Mouse (Mus musculus) heart, embryonic 14.5 days (tissue): ENCODE results near the gene Itpr2. TPM values are rescaled to one million over a fixed set of nuclear protein-coding genes. Genes with fewer than 3 reads are reported as not detected.

Experiments
- ATAC-seq: fragments of 200-750 bp; cut with Nextera tagmentation; 2 replicates; pipeline ENCODE4 v1.8.0; 2017; ENCODE audit warnings: low read depth, moderate TSS enrichment; ENCODE audit not compliant: insufficient number of reproducible peaks, insufficient read depth, low FRiP score
- H3K27ac ChIP-seq, 2 experiments: fragments of 200-500 bp in 1 of 2; fragments of 300-500 bp in 1 of 2; sonication (generic) in 1 of 2; replicated peaks in 1 of 2; 2 replicates each; pipeline ENCODE4 v1.5.1; 2012 to 2014; ENCODE audit warnings: low read depth in 2 of 2, low read length in 2 of 2, control low read depth in 1 of 2, mild to moderate bottlenecking in 1 of 2, mixed read lengths in 1 of 2; ENCODE audit not compliant: control insufficient read depth in 1 of 2, insufficient read depth in 1 of 2
- H3K27me3 ChIP-seq: fragments of 300-500 bp; sonication (generic); 2 replicates; pipeline ENCODE4 v1.6.1; 2014; ENCODE audit warnings: mild to moderate bottlenecking, low read length, control low read depth; ENCODE audit not compliant: control insufficient read depth, insufficient read depth
- H3K36me3 ChIP-seq: fragments of 300-500 bp; sonication (generic); 2 replicates; pipeline ENCODE4 v1.6.1; 2014; ENCODE audit warnings: mild to moderate bottlenecking, control low read depth, low read length, mixed read lengths; ENCODE audit not compliant: control insufficient read depth, insufficient read depth
- H3K4me1 ChIP-seq, 2 experiments: fragments of 200-500 bp in 1 of 2; fragments of 300-500 bp in 1 of 2; sonication (generic) in 1 of 2; 2 replicates each; pipeline ENCODE4 v1.6.1; 2012 to 2014; ENCODE audit warnings: low read length in 2 of 2, control low read depth in 1 of 2, mixed read lengths in 1 of 2; ENCODE audit not compliant: control insufficient read depth in 2 of 2, insufficient read depth in 2 of 2
- H3K4me2 ChIP-seq: fragments of 300-500 bp; sonication (generic); 2 replicates; pipeline ENCODE4 v1.6.1; 2014; ENCODE audit warnings: mild to moderate bottlenecking, low read length
- H3K4me3 ChIP-seq, 2 experiments: fragments of 200-500 bp in 1 of 2; fragments of 300-500 bp in 1 of 2; sonication (generic) in 1 of 2; 2 replicates each; pipeline ENCODE4 v1.5.1; 2012 to 2014; ENCODE audit warnings: low read length in 2 of 2, mild to moderate bottlenecking in 2 of 2, control low read depth in 1 of 2, low read depth in 1 of 2, moderate library complexity in 1 of 2; ENCODE audit not compliant: control insufficient read depth in 1 of 2, insufficient read depth in 1 of 2
- H3K9ac ChIP-seq: fragments of 300-500 bp; sonication (generic); 2 replicates; pipeline ENCODE4 v1.6.1; 2014; ENCODE audit warnings: mild to moderate bottlenecking, low read length
- H3K9me3 ChIP-seq: fragments of 300-500 bp; sonication (generic); 2 replicates; pipeline ENCODE4 v1.6.1; 2016; ENCODE audit warnings: low read length, control low read depth; ENCODE audit not compliant: control insufficient read depth
- WGBS: fragments of 180-500 bp; shearing (Covaris S2); extraction: QIAGEN DNeasy Blood & Tissue Kit; methylation state at CpG from one replicate; pipeline ENCODE4 v1.1.7; 2014; 5-methylcytosine and 5-hydroxymethylcytosine counted together
- polyA plus RNA-seq: library from polyadenylated mRNA; unstranded; fragments of >200 nt; fragmentation: Nextera tagmentation; extraction: Ambion mirVana; gene quantifications from 2 replicates; pipeline ENCODE4 v1.2.1, GENCODE M21; 2014

The Itpr2 gene
- polyA plus RNA-seq, 1 experiment from 2014 or later: 43.4 TPM

GRCm38 (mm10) chr6:146302101-146302500 is 199.9 kb downstream of the Itpr2 start:
- 0 out of 2 replicates have a peak, but pooled peaks cover 2% of the 10 kb centered on the region for H3K9me3 ChIP-seq
- peaks cover 2 to 5% of the 10 kb centered on the region in 2 experiments; a peak in 2 of 4 replicates for H3K4me1 ChIP-seq
- whole genome bisulfite sequencing: 58% methylated on average over 3 of the region's 3 CpGs
- no peak for ATAC-seq
- H3K4me3 ChIP-seq: no peak overlapping the region
- no peak overlapping the region for H3K9ac ChIP-seq
- H3K27ac ChIP-seq: no peak overlapping the region
- no peak overlapping the region for H3K4me2 ChIP-seq
- H3K27me3 ChIP-seq: no peaks in the 10 kb centered on the region
- H3K36me3 ChIP-seq: peaks cover 5% of the 10 kb centered on the region; the same call in 1 of the 2 replicates

DNA sequence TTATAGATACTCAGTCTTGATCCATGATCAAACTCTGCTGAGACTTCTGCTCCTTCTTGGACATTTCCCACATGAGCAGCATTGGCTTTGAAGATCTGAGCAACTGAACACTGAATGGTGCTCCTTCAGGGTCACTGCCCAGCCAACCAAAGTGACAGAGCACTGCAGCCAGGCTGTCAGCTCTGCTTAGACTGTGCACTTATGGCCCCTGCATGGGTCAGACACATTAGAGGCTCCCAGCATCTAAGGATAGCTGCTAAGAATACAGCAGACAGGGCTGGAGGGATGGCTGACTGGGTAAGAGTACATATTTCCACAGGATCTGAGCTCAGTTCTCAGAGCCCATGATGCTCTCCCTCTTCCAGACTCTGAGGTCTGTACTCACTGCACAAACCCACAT is 201.1 kb downstream of the Itpr2 start:
- no peak overlapping the region for H3K9ac ChIP-seq
- peaks cover 2 to 5% of the 10 kb centered on the region in 2 experiments; a peak in 2 of 4 replicates for H3K4me1 ChIP-seq
- peaks cover 11% of the 10 kb centered on the region; the same call in 1 of the 2 replicates for H3K36me3 ChIP-seq
- 0 out of 2 replicates have a peak, but pooled peaks cover 2% of the 10 kb centered on the region for H3K9me3 ChIP-seq
- H3K4me2 ChIP-seq: no peak overlapping the region
- no peak overlapping the region for H3K27ac ChIP-seq
- no peak for ATAC-seq
- no peak overlapping the region for H3K4me3 ChIP-seq
- no peaks in the 10 kb centered on the region for H3K27me3 ChIP-seq

DNA sequence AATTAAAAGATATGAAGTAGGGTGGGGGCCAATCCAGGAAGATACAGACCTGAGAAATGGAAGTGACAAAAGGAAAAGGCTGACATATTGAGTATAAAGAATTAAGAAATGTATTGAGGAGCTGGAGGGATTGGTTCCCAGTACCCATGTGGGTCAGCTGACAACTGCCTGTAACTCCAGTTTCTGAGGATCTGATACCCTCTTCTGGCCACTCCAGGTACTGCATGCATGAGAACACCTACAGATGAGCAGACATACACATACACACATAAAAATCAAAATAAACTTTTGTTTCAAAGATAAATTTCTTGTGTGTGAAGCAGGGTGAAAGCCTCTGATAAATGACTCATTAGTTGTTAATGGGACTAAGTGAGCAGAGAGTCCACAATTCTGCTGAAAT is 203.3 kb downstream of the Itpr2 start:
- Histone ChIP-seq H3K27me3 (no peaks in the 10 kb centered on the region), H3K4me2 (no peak overlapping the region), H3K36me3 (peaks cover 26% of the 10 kb centered on the region), H3K27ac (no peak overlapping the region), H3K9ac (no peak overlapping the region), H3K4me3 (no peak overlapping the region), H3K4me1 (peaks cover 0 to 2% of the 10 kb centered on the region in 2 experiments; a peak in 2 of 4 replicates), H3K9me3 (0 out of 2 replicates have a peak, but pooled peaks cover 2% of the 10 kb centered on the region)
- no peak for ATAC-seq

- no peak for ATAC-seq
- Histone ChIP-seq H3K27me3 (no peaks in the 10 kb centered on the region), H3K36me3 (peaks cover 62% of the 10 kb centered on the region), H3K9ac (no peak overlapping the region), H3K4me2 (no peak overlapping the region), H3K9me3 (peaks cover 4% of the 10 kb centered on the region), H3K27ac (no peak overlapping the region), H3K4me1 (peaks cover 0 to 2% of the 10 kb centered on the region in 2 experiments; a peak in 2 of 4 replicates), H3K4me3 (no peak overlapping the region)
- 93% methylated on average over 10 of the region's 10 CpGs for WGBS
Observed at GRCm38 (mm10) chr6:146291036-146291435, 211.0 kb downstream of the Itpr2 start.

GRCm38 (mm10) chr6:146289801-146290200 is 212.2 kb downstream of the Itpr2 start:
- peaks cover 50% of the 10 kb centered on the region for H3K36me3 ChIP-seq
- H3K4me3 ChIP-seq: no peak overlapping the region
- H3K9ac ChIP-seq: no peak overlapping the region
- peaks cover 4% of the 10 kb centered on the region for H3K9me3 ChIP-seq
- H3K27me3 ChIP-seq: no peaks in the 10 kb centered on the region
- no peak for ATAC-seq
- no peak overlapping the region for H3K27ac ChIP-seq
- peaks cover 0 to 2% of the 10 kb centered on the region in 2 experiments; a peak in 2 of 4 replicates for H3K4me1 ChIP-seq
- no peak overlapping the region for H3K4me2 ChIP-seq
- 79% methylated on average over 10 of the region's 10 CpGs for WGBS

DNA sequence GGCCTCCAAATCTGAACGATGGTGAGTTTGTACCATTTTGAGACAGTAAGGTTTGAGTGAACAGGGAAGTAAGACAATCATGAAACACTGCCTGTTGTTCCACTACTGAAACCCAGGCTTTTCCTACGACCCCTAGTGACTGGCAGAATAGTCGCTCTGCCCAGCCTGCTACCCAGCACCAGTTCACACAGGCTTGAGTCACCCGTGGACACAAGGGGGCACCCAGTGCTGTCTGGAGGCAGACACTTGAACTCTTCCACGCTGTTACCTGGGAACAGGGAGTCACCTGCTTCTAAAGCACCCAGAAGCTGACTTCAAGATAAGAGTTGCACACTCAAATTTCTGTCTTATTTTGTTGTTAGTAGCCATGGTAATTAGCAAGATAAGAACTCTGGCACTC is 213.8 kb downstream of the Itpr2 start:
- H3K4me3 ChIP-seq: no peak overlapping the region
- no peak for ATAC-seq
- peaks cover 42% of the 10 kb centered on the region for H3K36me3 ChIP-seq
- H3K9me3 ChIP-seq: peaks cover 4% of the 10 kb centered on the region
- 82% methylated on average over 5 of the region's 5 CpGs for WGBS
- no peaks in the 10 kb centered on the region for H3K4me1 ChIP-seq
- no peaks in the 10 kb centered on the region for H3K27me3 ChIP-seq
- H3K27ac ChIP-seq: no peak overlapping the region
- no peak overlapping the region for H3K9ac ChIP-seq
- H3K4me2 ChIP-seq: no peak overlapping the region

DNA sequence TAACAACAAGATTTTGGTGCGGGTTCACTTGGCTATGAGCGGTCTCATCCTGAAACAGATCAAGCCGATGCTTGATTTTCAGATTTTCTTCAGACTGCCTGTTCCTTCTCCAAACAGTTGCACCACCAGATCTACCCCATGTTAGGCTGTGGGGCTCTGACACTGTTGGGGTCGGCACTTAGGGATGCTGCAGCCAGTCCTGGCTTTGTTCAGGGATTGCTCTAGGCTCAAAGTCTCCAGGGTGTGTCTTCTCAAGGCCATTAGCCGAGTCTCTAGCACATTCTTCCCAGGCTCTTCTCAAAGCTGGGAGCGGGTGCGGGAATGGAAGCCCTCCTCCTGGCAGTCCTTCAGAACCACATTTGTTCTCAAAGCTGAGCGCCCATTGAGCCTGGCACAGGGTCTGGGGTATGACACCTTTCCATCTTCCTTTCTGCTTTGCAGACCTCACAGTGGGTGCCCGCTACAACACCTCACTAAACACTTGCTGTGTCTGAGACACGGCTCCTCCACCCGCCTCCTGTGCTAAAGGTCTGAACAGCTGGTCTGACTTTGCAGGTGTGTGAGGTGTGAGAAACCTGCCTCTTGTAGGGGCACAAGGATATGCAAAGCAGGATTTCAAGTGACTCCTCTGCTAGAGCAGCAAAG is 217.0 kb downstream of the Itpr2 start:
- no peak overlapping the region for H3K27ac ChIP-seq
- H3K9me3 ChIP-seq: peaks cover 4% of the 10 kb centered on the region
- no peak overlapping the region for H3K4me2 ChIP-seq
- H3K9ac ChIP-seq: no peak overlapping the region
- WGBS: 80% methylated on average over 11 of the region's 11 CpGs
- no peak for ATAC-seq
- H3K27me3 ChIP-seq: no peaks in the 10 kb centered on the region
- H3K4me1 ChIP-seq: no peaks in the 10 kb centered on the region
- no peak overlapping the region for H3K4me3 ChIP-seq
- peaks cover 15% of the 10 kb centered on the region; the same call in 1 of the 2 replicates for H3K36me3 ChIP-seq

- Histone ChIP-seq H3K4me2 (no peak overlapping the region), H3K9ac (no peak overlapping the region)
- no peak for ATAC-seq
Observed at GRCm38 (mm10) chr6:146283981-146284380, 218.0 kb downstream of the Itpr2 start.

More at GRCm38 (mm10) chr6:146283981-146284380, 218.0 kb downstream of the Itpr2 start:
- Histone ChIP-seq H3K4me3 (no peak overlapping the region), H3K27me3 (no peaks in the 10 kb centered on the region), H3K9me3 (peaks cover 4% of the 10 kb centered on the region), H3K27ac (no peak overlapping the region), H3K4me1 (no peaks in the 10 kb centered on the region), H3K36me3 (peaks cover 9% of the 10 kb centered on the region; the same call in 1 of the 2 replicates)
- WGBS: 74% methylated on average over 7 of the region's 7 CpGs
